Comparison of ENCODE assay signal across 21 mouse cellular contexts in genomic region chr12:44922241-44922640, GRCm38 (mm10).
A peak's percentile ranks its signal among the peaks of the same experiment; 100 is the strongest.
DNase-seq lines count a peak whose midpoint lies in the region; ATAC-seq and TF ChIP-seq lines count a peak whose summit lies in the region.
"Had no signal": no experiment of that assay in that cellular context is flagged by ENCODE, and none has a peak within 500 bp of the region (broad histone marks: within the 10 kb centered on the region; RNA-seq: fewer than 3 reads in every experiment).

No protein-coding gene starts in this region.

- WGBS in liver, adult 2 months: 14% methylated on average over 4 of the region's 4 CpGs
- WGBS in stomach, embryonic 15.5 days: 50% methylated on average over 4 of the region's 4 CpGs
- WGBS in stomach, postnatal 0 days: 62% methylated on average over 4 of the region's 4 CpGs
- WGBS in liver, embryonic 15.5 days (ENCODE audit: insufficient replicate concordance): 39% methylated on average over 4 of the region's 4 CpGs
- WGBS in neural tube, embryonic 15.5 days: 83% methylated on average over 4 of the region's 4 CpGs

- H3K4me2 ChIP-seq in stomach, embryonic 15.5 days: no peak overlapping the region
- H3K4me2 ChIP-seq in stomach, postnatal 0 days (replicated peaks; ENCODE audit: low read depth): no peak overlapping the region
- H3K4me2 ChIP-seq in liver, embryonic 15.5 days: no peak overlapping the region
- H3K4me2 ChIP-seq in neural tube, embryonic 15.5 days: no peak overlapping the region
- H3K4me2 ChIP-seq: forebrain, embryonic 13.5 days; hindbrain, embryonic 13.5 days had no signal

- H3K9me3 ChIP-seq in stomach, embryonic 15.5 days: no peaks in the 10 kb centered on the region
- no peaks in the 10 kb centered on the region for H3K9me3 ChIP-seq in stomach, postnatal 0 days (ENCODE audit: control insufficient read depth, low read length)
- no peaks in the 10 kb centered on the region for H3K9me3 ChIP-seq in liver, embryonic 15.5 days (replicated peaks)
- H3K9me3 ChIP-seq in neural tube, embryonic 15.5 days (replicated peaks): no peaks in the 10 kb centered on the region
- H3K9me3 ChIP-seq: embryonic facial prominence, embryonic 10.5 days; forebrain, embryonic 13.5 days; hindbrain, embryonic 13.5 days had no signal

- ATAC-seq in stomach, embryonic 15.5 days (ENCODE audit: insufficient read depth, low FRiP score, low read depth): peak; percentile 31; the same call in 1 of the 2 replicates
- no peak for ATAC-seq in stomach, postnatal 0 days (ENCODE audit: low FRiP score, low TSS enrichment)
- ATAC-seq in liver, embryonic 15.5 days (ENCODE audit: insufficient read depth): peak; percentile 74
- no peak for ATAC-seq in neural tube, embryonic 15.5 days (ENCODE audit: low FRiP score)
- ATAC-seq: activated CD4-positive, CD25-positive, alpha-beta regulatory T cell, adult 4 months; forebrain, embryonic 13.5 days; forebrain, postnatal 0 days; Patski had no signal

- no peak for TF ChIP-seq CTCF in liver, adult 2 months (IDR thresholded peaks at IDR 0.05; ENCODE audit: low read depth, low read length)
- TF ChIP-seq CTCF in stomach, postnatal 0 days (IDR thresholded peaks at IDR 0.05; ENCODE audit: low read depth): no peak

- no peaks in the 10 kb centered on the region for H3K27me3 ChIP-seq in liver, adult 2 months (ENCODE audit: control insufficient read depth, insufficient read depth, low read length)
- H3K27me3 ChIP-seq in stomach, embryonic 15.5 days (replicated peaks): no peaks in the 10 kb centered on the region
- no peaks in the 10 kb centered on the region for H3K27me3 ChIP-seq in stomach, postnatal 0 days (ENCODE audit: control insufficient read depth, insufficient read depth, low read length)
- H3K27me3 ChIP-seq in liver, embryonic 15.5 days: no peaks in the 10 kb centered on the region
- no peaks in the 10 kb centered on the region for H3K27me3 ChIP-seq in neural tube, embryonic 15.5 days (replicated peaks)
- H3K27me3 ChIP-seq: CH12.LX; forebrain, embryonic 13.5 days; hindbrain, embryonic 13.5 days; Patski had no signal

- H3K79me2 ChIP-seq in liver, adult 2 months (ENCODE audit: control insufficient read depth, insufficient read depth, low read length): no peaks in the 10 kb centered on the region

- DNase-seq in liver, adult 2 months (ENCODE audit: extremely low read depth, low read depth, low spot score): peak; percentile 92
- DNase-seq in liver: no peak
- no peak for DNase-seq in stomach, postnatal 0 days (ENCODE audit: low spot score)
- peak; percentile 71 for DNase-seq in yolk sac, embryonic 10.5 days (ENCODE audit: low spot score)
- DNase-seq in cerebellum, adult 8-10 months: no peak
- DNase-seq: adrenal gland, postnatal 14 days; cerebellum, adult 11-12 months; cerebellum, adult 9-11 months; forebrain, postnatal 0 days; gastrocnemius, postnatal 25 days; heart, postnatal 10 days; heart, postnatal 4 days had no signal

- H3K27ac ChIP-seq in liver, adult 2 months (replicated peaks; ENCODE audit: insufficient read depth, low read depth, low read length): peak overlapping the region; percentile 91
- H3K27ac ChIP-seq in stomach, embryonic 15.5 days: no peak overlapping the region
- no peak overlapping the region for H3K27ac ChIP-seq in stomach, postnatal 0 days (replicated peaks)
- no peak overlapping the region; the same call in 1 of the 2 replicates for H3K27ac ChIP-seq in liver, embryonic 15.5 days (replicated peaks)
- no peak overlapping the region for H3K27ac ChIP-seq in neural tube, embryonic 15.5 days (replicated peaks)
- H3K27ac ChIP-seq: embryonic facial prominence, embryonic 10.5 days; forebrain, embryonic 13.5 days; hindbrain, embryonic 13.5 days had no signal

- TF ChIP-seq POLR2A in liver, adult 2 months (IDR thresholded peaks at IDR 0.05; ENCODE audit: extremely low read depth, insufficient read depth, low read length): no peak

- peaks cover 7% of the 10 kb centered on the region; the same call in 1 of the 2 replicates for H3K4me1 ChIP-seq in liver, adult 2 months (ENCODE audit: control insufficient read depth, insufficient read depth, low read length)
- no peaks in the 10 kb centered on the region for H3K4me1 ChIP-seq in stomach, embryonic 15.5 days
- no peaks in the 10 kb centered on the region for H3K4me1 ChIP-seq in stomach, postnatal 0 days (replicated peaks; ENCODE audit: control insufficient read depth, insufficient read depth)
- no peaks in the 10 kb centered on the region for H3K4me1 ChIP-seq in liver, embryonic 15.5 days (replicated peaks)
- no peaks in the 10 kb centered on the region for H3K4me1 ChIP-seq in neural tube, embryonic 15.5 days
- H3K4me1 ChIP-seq: embryonic facial prominence, embryonic 10.5 days; hindbrain, embryonic 13.5 days had no signal

- H3K4me3 ChIP-seq in liver, adult 2 months (ENCODE audit: insufficient read depth, low read depth, low read length): no peak overlapping the region
- H3K4me3 ChIP-seq in stomach, embryonic 15.5 days (replicated peaks): no peak overlapping the region
- no peak overlapping the region for H3K4me3 ChIP-seq in stomach, postnatal 0 days (ENCODE audit: low read depth, low read length)
- H3K4me3 ChIP-seq in liver, embryonic 15.5 days (replicated peaks): no peak overlapping the region
- H3K4me3 ChIP-seq in neural tube, embryonic 15.5 days (replicated peaks): no peak overlapping the region
- H3K4me3 ChIP-seq: embryonic facial prominence, embryonic 10.5 days; forebrain, embryonic 13.5 days; hindbrain, embryonic 13.5 days had no signal

- 0 out of 2 replicates have a peak overlapping the region, but pooled peaks have one; percentile 39 for H3K9ac ChIP-seq in liver, adult 2 months (ENCODE audit: low read depth, low read length)
- no peak overlapping the region for H3K9ac ChIP-seq in stomach, embryonic 15.5 days
- no peak overlapping the region for H3K9ac ChIP-seq in stomach, postnatal 0 days (ENCODE audit: low read length)
- no peak overlapping the region for H3K9ac ChIP-seq in liver, embryonic 15.5 days
- H3K9ac ChIP-seq in neural tube, embryonic 15.5 days (replicated peaks): no peak overlapping the region
- H3K9ac ChIP-seq: forebrain, embryonic 13.5 days; forebrain, postnatal 0 days; hindbrain, embryonic 13.5 days had no signal

- H3K36me3 ChIP-seq in liver, adult 2 months (ENCODE audit: control insufficient read depth, insufficient read depth, low read length): no peaks in the 10 kb centered on the region
- no peaks in the 10 kb centered on the region for H3K36me3 ChIP-seq in stomach, embryonic 15.5 days
- no peaks in the 10 kb centered on the region for H3K36me3 ChIP-seq in stomach, postnatal 0 days (ENCODE audit: control insufficient read depth, insufficient read depth, low read length)
- no peaks in the 10 kb centered on the region for H3K36me3 ChIP-seq in liver, embryonic 15.5 days (replicated peaks)
- H3K36me3 ChIP-seq in neural tube, embryonic 15.5 days: no peaks in the 10 kb centered on the region
- H3K36me3 ChIP-seq: embryonic facial prominence, embryonic 10.5 days; hindbrain, embryonic 13.5 days had no signal

- no peak for TF ChIP-seq EP300 in stomach, postnatal 0 days (optimal IDR thresholded peaks at IDR 0.05)

Comparison
In these comparisons a context has a peak if more than half of its experiments do, and no peak if none do; other contexts are left out.
1. DNase-seq: peak in liver, adult 2 months (single experiment) and yolk sac, embryonic 10.5 days (single experiment); none in liver (single experiment), stomach, postnatal 0 days (single experiment) and cerebellum, adult 8-10 months (single experiment).
2. ATAC-seq: peak in stomach, embryonic 15.5 days (single experiment) and liver, embryonic 15.5 days (single experiment); none in stomach, postnatal 0 days (single experiment) and neural tube, embryonic 15.5 days (single experiment).